Mouse (Mus musculus) liver, embryonic 12.5 days (tissue): ENCODE data around the gene Trim75. TPM values are rescaled to one million over a fixed set of nuclear protein-coding genes. Genes with fewer than 3 reads are reported as not detected.
"Not testable (repeated sequence)": the region's sequence is repeated elsewhere in the genome, so short reads cannot be mapped to it uniquely, and the experiment has no call there.

Experiments used
- ATAC-seq: fragments of 200-750 bp; cut with Nextera tagmentation; 2 replicates; pipeline ENCODE4 v1.8.0; 2017; ENCODE audit warnings: moderate number of reproducible peaks, mild to moderate bottlenecking, moderate library complexity
- H3K27ac ChIP-seq: fragments of 300-500 bp; sonication (generic); 2 replicates; pipeline ENCODE4 v1.5.1; 2016; ENCODE audit warnings: mild to moderate bottlenecking
- H3K27me3 ChIP-seq: fragments of 300-500 bp; sonication (generic); replicated peaks from 2 replicates; pipeline ENCODE4 v1.6.1; 2016; ENCODE audit warnings: mild to moderate bottlenecking, moderate library complexity
- H3K36me3 ChIP-seq: fragments of 300-500 bp; sonication (generic); 2 replicates; pipeline ENCODE4 v1.6.1; 2016; ENCODE audit warnings: mild to moderate bottlenecking, moderate library complexity
- H3K4me1 ChIP-seq: fragments of 300-500 bp; sonication (generic); 2 replicates; pipeline ENCODE4 v1.6.1; 2016
- H3K4me2 ChIP-seq: fragments of 300-500 bp; sonication (generic); 2 replicates; pipeline ENCODE4 v1.6.1; 2016; ENCODE audit warnings: mild to moderate bottlenecking, moderate library complexity
- H3K4me3 ChIP-seq: fragments of 300-500 bp; sonication (generic); 2 replicates; pipeline ENCODE4 v1.5.1; 2016; ENCODE audit warnings: mild to moderate bottlenecking, moderate library complexity
- H3K9ac ChIP-seq: fragments of 300-500 bp; sonication (generic); 2 replicates; pipeline ENCODE4 v1.6.1; 2016; ENCODE audit warnings: mild to moderate bottlenecking, moderate library complexity
- H3K9me3 ChIP-seq: fragments of 300-500 bp; sonication (generic); replicated peaks from 2 replicates; pipeline ENCODE4 v1.6.1; 2016; ENCODE audit warnings: mild to moderate bottlenecking, moderate library complexity
- WGBS: fragments of 180-500 bp; shearing (Covaris S2); methylation state at CpG from one replicate; pipeline ENCODE4 v1.1.7; 2016; ENCODE audit not compliant: insufficient replicate concordance; 5-methylcytosine and 5-hydroxymethylcytosine counted together
- polyA plus RNA-seq: library from polyadenylated mRNA; unstranded; fragments of >200 nt; fragmentation: Nextera tagmentation; extraction: Ambion mirVana; gene quantifications from 2 replicates; pipeline ENCODE4 v1.2.1, GENCODE M21; 2016

Gene Trim75
- not detected in 2 replicates for polyA plus RNA-seq

GRCm38 (mm10) chr8:64987731-64988130 is at the start of gene Trim75:
Gene Trim75, minus strand, starts transcription at chr8:64987831.
- Histone ChIP-seq H3K4me1 (no peaks in the 10 kb centered on the region), H3K36me3 (no peaks in the 10 kb centered on the region), H3K9me3 (no peaks in the 10 kb centered on the region), H3K9ac (no peak within 1 kb of the TSS), H3K27ac (no peak within 1 kb of the TSS), H3K4me3 (no peak within 1 kb of the TSS), H3K27me3 (no peaks in the 10 kb centered on the region), H3K4me2 (no peak within 1 kb of the TSS)
- no peak for ATAC-seq
- 76% methylated on average over 4 of the region's 4 CpGs for WGBS

- Histone ChIP-seq H3K9me3 (no peaks in the 10 kb centered on the region), H3K36me3 (no peaks in the 10 kb centered on the region), H3K4me2 (peak within 1 kb of the TSS; percentile 43), H3K27ac (no peak within 1 kb of the TSS), H3K4me1 (no peaks in the 10 kb centered on the region), H3K4me3 (peak within 1 kb of the TSS; percentile 14; the same call in 1 of the 2 replicates), H3K9ac (no peak within 1 kb of the TSS), H3K27me3 (peaks cover 14% of the 10 kb centered on the region)
- WGBS, result 2% methylated on average over 8 of the region's 8 CpGs
- peak; percentile 73 for ATAC-seq
Measured at GRCm38 (mm10) chr8:65037117-65037533, 49.5 kb upstream of the Trim75 start, which contains the start of gene Apela. Gene Apela, minus strand, starts transcription at chr8:65037336.

- Histone ChIP-seq H3K4me2 (no peak overlapping the region), H3K4me1 (no peaks in the 10 kb centered on the region)
- WGBS, result 50% methylated on average over 2 of the region's 2 CpGs
Measured at GRCm38 (mm10) chr8:65034136-65034535, 46.5 kb upstream of the Trim75 start.

GRCm38 (mm10) chr8:65033056-65033455 is 45.4 kb upstream of the Trim75 start:
- Histone ChIP-seq H3K4me3 (no peak overlapping the region), H3K27ac (no peak overlapping the region), H3K4me1 (no peaks in the 10 kb centered on the region), H3K4me2 (no peak overlapping the region), H3K9me3 (no peaks in the 10 kb centered on the region), H3K36me3 (no peaks in the 10 kb centered on the region), H3K9ac (no peak overlapping the region), H3K27me3 (peaks cover 14% of the 10 kb centered on the region)
- WGBS, result 71% methylated on average over 13 of the region's 13 CpGs
- no peak for ATAC-seq

More at GRCm38 (mm10) chr8:65034136-65034535, 46.5 kb upstream of the Trim75 start:
- Histone ChIP-seq H3K4me3 (no peak overlapping the region), H3K27ac (no peak overlapping the region), H3K27me3 (peaks cover 14% of the 10 kb centered on the region), H3K36me3 (no peaks in the 10 kb centered on the region), H3K9ac (no peak overlapping the region), H3K9me3 (no peaks in the 10 kb centered on the region)
- ATAC-seq, result no peak

- no peak overlapping the region for H3K4me3 ChIP-seq
- no peak overlapping the region for H3K27ac ChIP-seq
- H3K4me2 ChIP-seq, result no peak overlapping the region
- H3K27me3 ChIP-seq, result peaks cover 12% of the 10 kb centered on the region
- H3K36me3 ChIP-seq, result no peaks in the 10 kb centered on the region
- no peak overlapping the region for H3K9ac ChIP-seq
- no peak for ATAC-seq
- 85% methylated on average over 1 of the region's 1 CpGs for WGBS
- H3K4me1 ChIP-seq, result no peaks in the 10 kb centered on the region
- H3K9me3 ChIP-seq, result no peaks in the 10 kb centered on the region
Measured at GRCm38 (mm10) chr8:65032107-65032506, 44.5 kb upstream of the Trim75 start.

- H3K36me3 ChIP-seq, result no peaks in the 10 kb centered on the region
- H3K4me1 ChIP-seq, result no peaks in the 10 kb centered on the region
- no peak for ATAC-seq
- H3K9ac ChIP-seq, result no peak overlapping the region
- peaks cover 9% of the 10 kb centered on the region for H3K27me3 ChIP-seq
- no peak overlapping the region for H3K4me2 ChIP-seq
- no peak overlapping the region for H3K4me3 ChIP-seq
- 60% methylated on average over 4 of the region's 4 CpGs for WGBS
- no peaks in the 10 kb centered on the region for H3K9me3 ChIP-seq
- no peak overlapping the region for H3K27ac ChIP-seq
Measured at GRCm38 (mm10) chr8:65030735-65031485, 43.3 kb upstream of the Trim75 start.

- H3K4me2 ChIP-seq, result no peak overlapping the region
- H3K4me3 ChIP-seq, result no peak overlapping the region
- no peaks in the 10 kb centered on the region for H3K27me3 ChIP-seq
- 71% methylated on average over 4 of the region's 4 CpGs for WGBS
- H3K9me3 ChIP-seq, result no peaks in the 10 kb centered on the region
- no peak overlapping the region for H3K27ac ChIP-seq
- no peaks in the 10 kb centered on the region for H3K4me1 ChIP-seq
- no peaks in the 10 kb centered on the region for H3K36me3 ChIP-seq
- no peak for ATAC-seq
- no peak overlapping the region for H3K9ac ChIP-seq
Measured at GRCm38 (mm10) chr8:65029776-65030175, 42.1 kb upstream of the Trim75 start.

- WGBS, result 68% methylated on average over 12 of the region's 12 CpGs
- Histone ChIP-seq H3K27me3 (no peaks in the 10 kb centered on the region), H3K27ac (no peak overlapping the region), H3K9ac (no peak overlapping the region), H3K9me3 (no peaks in the 10 kb centered on the region), H3K4me3 (no peak overlapping the region), H3K4me2 (no peak overlapping the region), H3K36me3 (no peaks in the 10 kb centered on the region), H3K4me1 (no peaks in the 10 kb centered on the region)
- no peak for ATAC-seq
Measured at GRCm38 (mm10) chr8:65028959-65029686, 41.5 kb upstream of the Trim75 start.

GRCm38 (mm10) chr8:65022485-65022884 is 34.9 kb upstream of the Trim75 start:
- no peaks in the 10 kb centered on the region for H3K36me3 ChIP-seq
- no peak overlapping the region for H3K4me2 ChIP-seq
- no peak overlapping the region for H3K27ac ChIP-seq
- no peaks in the 10 kb centered on the region for H3K4me1 ChIP-seq
- WGBS, result 42% methylated on average over 8 of the region's 8 CpGs
- H3K9me3 ChIP-seq, result 0 out of 2 replicates have a peak, but pooled peaks cover 3% of the 10 kb centered on the region
- no peak overlapping the region for H3K4me3 ChIP-seq
- H3K27me3 ChIP-seq, result no peaks in the 10 kb centered on the region
- no peak for ATAC-seq
- no peak overlapping the region for H3K9ac ChIP-seq

- H3K9ac ChIP-seq, result no peak within 1 kb of the TSS
- no peaks in the 10 kb centered on the region for H3K4me1 ChIP-seq
- no peaks in the 10 kb centered on the region for H3K36me3 ChIP-seq
- no peak for ATAC-seq
- no peak within 1 kb of the TSS for H3K27ac ChIP-seq
- no peak within 1 kb of the TSS for H3K4me2 ChIP-seq
- no peaks in the 10 kb centered on the region for H3K27me3 ChIP-seq
- H3K4me3 ChIP-seq, result no peak within 1 kb of the TSS
- 0 out of 2 replicates have a peak, but pooled peaks cover 3% of the 10 kb centered on the region for H3K9me3 ChIP-seq
- 76% methylated on average over 8 of the region's 8 CpGs for WGBS
Measured at GRCm38 (mm10) chr8:65018423-65018822, 30.8 kb upstream of the Trim75 start, which contains the start of the genes Trim61 and Trim60. Gene Trim61, minus strand, starts transcription at chr8:65018523. Gene Trim60, minus strand, starts transcription at chr8:65018584.

- WGBS, result 73% methylated on average over 6 of the region's 6 CpGs
- H3K4me1 ChIP-seq, H3K27ac ChIP-seq, H3K36me3 ChIP-seq, ATAC-seq, H3K27me3 ChIP-seq, H3K4me2 ChIP-seq, H3K9ac ChIP-seq, H3K4me3 ChIP-seq, H3K9me3 ChIP-seq: not testable (repeated sequence)
Measured at GRCm38 (mm10) chr8:65007616-65008015, 20.0 kb upstream of the Trim75 start.

- Histone ChIP-seq H3K4me3 (no peak overlapping the region), H3K9ac (no peak overlapping the region), H3K36me3 (no peaks in the 10 kb centered on the region), H3K4me2 (no peak overlapping the region), H3K9me3 (no peaks in the 10 kb centered on the region), H3K4me1 (no peaks in the 10 kb centered on the region), H3K27ac (no peak overlapping the region), H3K27me3 (no peaks in the 10 kb centered on the region)
- no peak for ATAC-seq
- 63% methylated on average over 4 of the region's 4 CpGs for WGBS
Measured at GRCm38 (mm10) chr8:64998806-64999365, 11.3 kb upstream of the Trim75 start.
